ENCODE assay signal across 18 mouse cellular contexts in genomic region chr19:56253271-56253670, GRCm38 (mm10). TPM values are rescaled to one million over a fixed set of nuclear protein-coding genes. Genes with fewer than 3 reads are reported as not detected.
DNase-seq lines count a peak whose midpoint lies in the region; ATAC-seq and TF ChIP-seq lines count a peak whose summit lies in the region.
"Had no signal": no experiment of that assay in that cellular context is flagged by ENCODE, and none has a peak within 500 bp of the region (broad histone marks: within the 10 kb centered on the region; RNA-seq: fewer than 3 reads in every experiment).

No protein-coding gene starts in this region.

- ATAC-seq in liver, postnatal 0 days, result no peak
- ATAC-seq in intestine, embryonic 15.5 days, result peak; percentile 28; the same call in 1 of the 2 replicates
- ATAC-seq in stomach, embryonic 14.5 days (ENCODE audit: insufficient number of reproducible peaks, insufficient read depth, low FRiP score, low read depth), result peak; percentile 69; the same call in 1 of the 2 replicates
- ATAC-seq in inflammation-experienced regulatory T-cells, adult 6 months, result no peak
- ATAC-seq: forebrain, embryonic 13.5 days had no signal

- no peak for TF ChIP-seq CTCF in gastrocnemius, adult 2 months (IDR thresholded peaks at IDR 0.05)
- no peak for TF ChIP-seq CTCF in liver, postnatal 0 days (IDR thresholded peaks at IDR 0.05; ENCODE audit: low read depth)

- TF ChIP-seq EP300 in liver, postnatal 0 days (IDR thresholded peaks at IDR 0.05; ENCODE audit: low read depth), result no peak

- peak overlapping the region; percentile 11; the same call in 1 of the 2 replicates for H3K4me2 ChIP-seq in liver, postnatal 0 days (ENCODE audit: low read depth, low read length)
- peak overlapping the region; percentile 26; the same call in 1 of the 2 replicates for H3K4me2 ChIP-seq in intestine, embryonic 15.5 days (replicated peaks)
- no peak overlapping the region for H3K4me2 ChIP-seq in stomach, embryonic 14.5 days (replicated peaks; ENCODE audit: low read depth, low read length)
- H3K4me2 ChIP-seq: forebrain, embryonic 13.5 days; kidney, embryonic 15.5 days had no signal

- H3K36me3 ChIP-seq in liver, postnatal 0 days (replicated peaks; ENCODE audit: insufficient read depth, low read length), result no peaks in the 10 kb centered on the region
- no peaks in the 10 kb centered on the region for H3K36me3 ChIP-seq in intestine, embryonic 15.5 days
- no peaks in the 10 kb centered on the region for H3K36me3 ChIP-seq in stomach, embryonic 14.5 days (ENCODE audit: control insufficient read depth, insufficient read depth, low read length)
- H3K36me3 ChIP-seq: kidney, embryonic 15.5 days had no signal

- 68% methylated on average over 10 of the region's 10 CpGs for WGBS in liver, postnatal 0 days (ENCODE audit: insufficient replicate concordance)
- 41% methylated on average over 10 of the region's 10 CpGs for WGBS in intestine, embryonic 15.5 days
- WGBS in stomach, embryonic 14.5 days, result 49% methylated on average over 10 of the region's 10 CpGs

- no peaks in the 10 kb centered on the region for H3K27me3 ChIP-seq in liver, postnatal 0 days (ENCODE audit: insufficient read depth, low read length)
- no peaks in the 10 kb centered on the region for H3K27me3 ChIP-seq in intestine, embryonic 15.5 days (replicated peaks)
- H3K27me3 ChIP-seq in stomach, embryonic 14.5 days (ENCODE audit: control insufficient read depth, insufficient read depth, low read length), result no peaks in the 10 kb centered on the region
- H3K27me3 ChIP-seq: kidney, embryonic 15.5 days had no signal

- intact Hi-C loops in gastrocnemius, adult 2 months (cut with DNase I), result loop anchor here (10.0 kb wide), 1 partner anchor 918 kb away; no protein-coding TSS in a partner anchor

- DNase-seq in gastrocnemius, adult 2 months, result peak; percentile 42
- DNase-seq in gastrocnemius, postnatal 25 days, result no peak
- DNase-seq in liver, postnatal 0 days, result no peak
- no peak for DNase-seq in liver
- DNase-seq in spleen, postnatal 14 days (ENCODE audit: low spot score in 2 of 2), result no peak
- DNase-seq: cerebellum, postnatal 14 days; midbrain, embryonic 14.5 days; retina, postnatal 1 day; thymus, postnatal 25 days had no signal

- no peak overlapping the region for H3K9ac ChIP-seq in liver, postnatal 0 days (replicated peaks)
- no peak overlapping the region for H3K9ac ChIP-seq in intestine, embryonic 15.5 days
- H3K9ac ChIP-seq in stomach, embryonic 14.5 days (replicated peaks; ENCODE audit: low read depth, low read length), result no peak overlapping the region
- H3K9ac ChIP-seq: forebrain, embryonic 13.5 days; kidney, embryonic 15.5 days had no signal

- peak overlapping the region; percentile 52 for H3K27ac ChIP-seq in gastrocnemius, adult 2 months
- no peak overlapping the region for H3K27ac ChIP-seq in liver, postnatal 0 days (ENCODE audit: low read depth)
- H3K27ac ChIP-seq in intestine, embryonic 15.5 days, result 0 out of 2 replicates have a peak overlapping the region, but pooled peaks have one; percentile 32
- H3K27ac ChIP-seq in stomach, embryonic 14.5 days (ENCODE audit: low read length), result peak overlapping the region; percentile 55; the same call in 1 of the 2 replicates
- H3K27ac ChIP-seq: forebrain, embryonic 13.5 days; macrophage had no signal

- H3K4me3 ChIP-seq in gastrocnemius, adult 2 months, result peak overlapping the region; percentile 37
- H3K4me3 ChIP-seq in liver, postnatal 0 days (ENCODE audit: low read depth, low read length), result no peak overlapping the region
- no peak overlapping the region for H3K4me3 ChIP-seq in intestine, embryonic 15.5 days (replicated peaks)
- H3K4me3 ChIP-seq in stomach, embryonic 14.5 days (ENCODE audit: low read depth, low read length), result no peak overlapping the region
- H3K4me3 ChIP-seq: forebrain, embryonic 13.5 days; kidney, embryonic 15.5 days had no signal

- no peaks in the 10 kb centered on the region for H3K9me3 ChIP-seq in liver, postnatal 0 days (ENCODE audit: low read length)
- H3K9me3 ChIP-seq in intestine, embryonic 15.5 days, result no peaks in the 10 kb centered on the region
- H3K9me3 ChIP-seq in stomach, embryonic 14.5 days (ENCODE audit: control insufficient read depth, low read depth, low read length), result no peaks in the 10 kb centered on the region
- H3K9me3 ChIP-seq: forebrain, embryonic 13.5 days; kidney, embryonic 15.5 days had no signal

- H3K4me1 ChIP-seq in liver, postnatal 0 days (ENCODE audit: insufficient read depth), result no peaks in the 10 kb centered on the region; the same call in 1 of the 2 replicates
- no peaks in the 10 kb centered on the region for H3K4me1 ChIP-seq in intestine, embryonic 15.5 days (replicated peaks)
- 0 out of 2 replicates have a peak, but pooled peaks cover 3% of the 10 kb centered on the region for H3K4me1 ChIP-seq in stomach, embryonic 14.5 days (ENCODE audit: control insufficient read depth, insufficient read depth, low read length)
- H3K4me1 ChIP-seq: forebrain, embryonic 13.5 days had no signal

RNA-seq across cellular contexts. Expression of gene Habp2, which starts 33.7 kb away (rescaled TPM):
- not detected for total RNA-seq in gastrocnemius, adult 2 months (2021)
- total RNA-seq in gastrocnemius, postnatal 25 days (2021), result not detected
- 48.4 and 49.3 TPM in 2 replicates for polyA plus RNA-seq in liver, postnatal 0 days (2015; fragmentation: Nextera tagmentation; extraction: Ambion mirVana)
- 15.2 and 19.6 TPM in 2 replicates for polyA plus RNA-seq in intestine, embryonic 15.5 days (2015; fragmentation: Nextera tagmentation; extraction: Ambion mirVana)
- polyA plus RNA-seq in stomach, embryonic 14.5 days (2014; fragmentation: Nextera tagmentation; extraction: Ambion mirVana), result 30.8 and 36.6 TPM in 2 replicates
- under 1 TPM in 1 of 3 experiments, not detected in 2; 0.26 TPM for polyA plus RNA-seq in inflammation-experienced regulatory T-cells, adult 6 months (2017; shearing (Covaris generic))
- total RNA-seq: hematopoietic stem cell, adult 5-6 weeks; layer of hippocampus, postnatal 10 days had no signal
- polyA plus RNA-seq: embryonic facial prominence, embryonic 11.5 days; macrophage; midbrain, embryonic 14.5 days had no signal

Comparison
In these comparisons a context has a peak if more than half of its experiments do, and no peak if none do; other contexts are left out.
1. ATAC-seq: peak in intestine, embryonic 15.5 days (single experiment) and stomach, embryonic 14.5 days (single experiment); none in liver, postnatal 0 days (single experiment) and inflammation-experienced regulatory T-cells, adult 6 months (single experiment).
2. RNA of gene Habp2, which starts 33.7 kb away (polyA plus RNA-seq): 48.4 to 49.3 TPM in liver, postnatal 0 days, 30.8 to 36.6 TPM in stomach, embryonic 14.5 days and 15.2 to 19.6 TPM in intestine, embryonic 15.5 days; 0.26 TPM in inflammation-experienced regulatory T-cells, adult 6 months; every median in the first group is over 10 times any median in the second.